Mouse (Mus musculus) liver, embryonic 14.5 days (tissue): ENCODE measurements around the gene B4galt3. TPM values are rescaled to one million over a fixed set of nuclear protein-coding genes. Genes with fewer than 3 reads are reported as not detected.
A peak's percentile ranks its signal among the peaks of the same experiment; 100 is the strongest.

Experiments
- ATAC-seq: fragments of 200-750 bp; cut with Nextera tagmentation; 2 replicates; pipeline ENCODE4 v1.8.0; 2017; ENCODE audit warnings: moderate number of reproducible peaks, mild to moderate bottlenecking, moderate library complexity; ENCODE audit not compliant: insufficient read depth
- DNase-seq, 3 experiments: peaks; one replicate each; pipeline ENCODE4 v3.0.0-alpha.2; 2012 to 2013; ENCODE audit warnings: low read depth in 3 of 3, low spot score in 3 of 3
- H3K27ac ChIP-seq: fragments of 300-500 bp; sonication (generic); 2 replicates; pipeline ENCODE4 v1.5.1; 2014; ENCODE audit warnings: moderate library complexity, mild to moderate bottlenecking, control low read depth, inconsistent platforms
- H3K27me3 ChIP-seq: fragments of 300-500 bp; sonication (generic); 2 replicates; pipeline ENCODE4 v1.6.1; 2014; ENCODE audit warnings: mild to moderate bottlenecking, low read length, moderate library complexity; ENCODE audit not compliant: control insufficient read depth, insufficient read depth
- H3K36me3 ChIP-seq: fragments of 300-500 bp; sonication (generic); replicated peaks from 2 replicates; pipeline ENCODE4 v1.6.1; 2014; ENCODE audit warnings: low read depth; ENCODE audit not compliant: control insufficient read depth, insufficient read depth
- H3K4me1 ChIP-seq, 2 experiments: fragments of 200-500 bp in 1 of 2; fragments of 300-500 bp in 1 of 2; sonication (generic) in 1 of 2; replicated peaks; 2 replicates each; pipeline ENCODE4 v1.6.1; 2012 to 2014; ENCODE audit warnings: antibody characterized with exemption in 1 of 2, inconsistent platforms in 1 of 2, low read length in 1 of 2; ENCODE audit not compliant: control insufficient read depth in 2 of 2, insufficient read depth in 2 of 2
- H3K4me2 ChIP-seq: fragments of 300-500 bp; sonication (generic); 2 replicates; pipeline ENCODE4 v1.6.1; 2014; ENCODE audit warnings: low read depth, mild to moderate bottlenecking, control low read depth, moderate library complexity
- H3K4me3 ChIP-seq, 2 experiments: fragments of 200-500 bp in 1 of 2; fragments of 300-500 bp in 1 of 2; sonication (generic) in 1 of 2; 2 replicates each; pipeline ENCODE4 v1.5.1; 2012 to 2014; ENCODE audit warnings: low read depth in 2 of 2, low read length in 2 of 2, mild to moderate bottlenecking in 2 of 2, control low read depth in 1 of 2, inconsistent platforms in 1 of 2, moderate library complexity in 1 of 2; ENCODE audit not compliant: insufficient read depth in 1 of 2
- H3K9ac ChIP-seq: fragments of 300-500 bp; sonication (generic); replicated peaks from 2 replicates; pipeline ENCODE4 v1.6.1; 2014; ENCODE audit warnings: mild to moderate bottlenecking, control low read depth, moderate library complexity
- H3K9me3 ChIP-seq: fragments of 300-500 bp; sonication (generic); 2 replicates; pipeline ENCODE4 v1.6.1; 2016; ENCODE audit warnings: low read length, mixed read lengths; ENCODE audit not compliant: control insufficient read depth
- CTCF ChIP-seq: IDR thresholded peaks from 2 replicates; pipeline ENCODE4 v1.5.1; 2016; ENCODE audit warnings: antibody characterized with exemption, low read depth, control low read depth
- EP300 ChIP-seq: IDR thresholded peaks from 2 replicates; pipeline ENCODE4 v1.6.1; 2016; ENCODE audit warnings: antibody characterized with exemption, low read depth
- WGBS: fragments of 180-500 bp; shearing (Covaris S2); extraction: QIAGEN DNeasy Blood & Tissue Kit; methylation state at CpG from one replicate; pipeline ENCODE4 v1.1.7; 2014; ENCODE audit not compliant: insufficient replicate concordance; 5-methylcytosine and 5-hydroxymethylcytosine counted together
- polyA plus RNA-seq, 2 experiments: library from polyadenylated mRNA; depleted of rRNA in 1 of 2; stranded (reverse) in 1 of 2; unstranded in 1 of 2; fragments of >200 nt; fragmentation: Nextera tagmentation in 1 of 2; extraction: Ambion mirVana in 1 of 2; gene quantifications; 2 replicates each; pipeline versions ENCODE4 v1.2.1 to v1.2.3; 2012 to 2014

The B4galt3 gene
- polyA plus RNA-seq (2012; rRNA removed), result 14.5 and 14.7 TPM in 2 replicates
- polyA plus RNA-seq (2014; fragmentation: Nextera tagmentation; extraction: Ambion mirVana), result 12.7 and 17.3 TPM in 2 replicates

GRCm38 (mm10) chr1:171269848-171270572 is at the start of gene B4galt3:
TSS of gene B4galt3 (plus strand) at chr1:171270328.
- H3K9ac ChIP-seq, result peak within 1 kb of the TSS; percentile 80
- peaks cover 17 to 22% of the 10 kb centered on the region in 2 experiments for H3K4me1 ChIP-seq
- TF ChIP-seq CTCF, result 0 out of 2 replicates have a peak, but pooled peaks have one; percentile 14
- 0 out of 2 replicates have a peak, but pooled peaks have one; percentile 34 for TF ChIP-seq EP300
- H3K27ac ChIP-seq, result peak within 1 kb of the TSS; percentile 70
- H3K9me3 ChIP-seq, result no peaks in the 10 kb centered on the region
- no peaks in the 10 kb centered on the region for H3K27me3 ChIP-seq
- peaks cover 27% of the 10 kb centered on the region for H3K36me3 ChIP-seq
- peak within 1 kb of the TSS; percentile 89 for H3K4me2 ChIP-seq
- DNase-seq (peak; percentile 79 to 86 (median 83)), ATAC-seq (peak; percentile 93)
- WGBS, result 3% methylated on average over 36 of the region's 36 CpGs
- peak within 1 kb of the TSS; percentile 67 to 96 for H3K4me3 ChIP-seq

GRCm38 (mm10) chr1:171220871-171221270 is 49.3 kb upstream of the B4galt3 start:
- Histone ChIP-seq H3K36me3 (no peaks in the 10 kb centered on the region), H3K9me3 (no peaks in the 10 kb centered on the region), H3K4me1 (peaks cover 11 to 15% of the 10 kb centered on the region in 2 experiments), H3K27ac (peak overlapping the region; percentile 17; the same call in 1 of the 2 replicates), H3K9ac (peak overlapping the region; percentile 54), H3K4me2 (peak overlapping the region; percentile 87), H3K4me3 (peak overlapping the region; percentile 60 to 95), H3K27me3 (no peaks in the 10 kb centered on the region)
- 6% methylated on average over 10 of the region's 10 CpGs for WGBS
- ATAC-seq, result no peak
- TF ChIP-seq EP300 (no peak), CTCF (peak; percentile 96)
- peak; percentile 69 to 74 (median 72) for DNase-seq

- H3K9me3 ChIP-seq, result no peaks in the 10 kb centered on the region
- peak overlapping the region; percentile 60 to 95 for H3K4me3 ChIP-seq
- TF ChIP-seq EP300, result no peak
- no peak for TF ChIP-seq CTCF
- no peaks in the 10 kb centered on the region for H3K27me3 ChIP-seq
- peaks cover 11 to 15% of the 10 kb centered on the region in 2 experiments for H3K4me1 ChIP-seq
- peak overlapping the region; percentile 87 for H3K4me2 ChIP-seq
- H3K27ac ChIP-seq, result peak overlapping the region; percentile 17
- DNase-seq (no peak), ATAC-seq (no peak)
- 6% methylated on average over 22 of the region's 22 CpGs for WGBS
- H3K36me3 ChIP-seq, result no peaks in the 10 kb centered on the region
- peak overlapping the region; percentile 54 for H3K9ac ChIP-seq
Observed at GRCm38 (mm10) chr1:171221281-171222193, 48.6 kb upstream of the B4galt3 start.

- DNase-seq (peak; percentile 96 to 98 (median 98)), ATAC-seq (peak; percentile 95)
- peak within 1 kb of the TSS; percentile 87 for H3K4me2 ChIP-seq
- peak; percentile 77 for TF ChIP-seq CTCF
- TF ChIP-seq EP300, result no peak
- peaks cover 11 to 12% of the 10 kb centered on the region in 2 experiments for H3K4me1 ChIP-seq
- WGBS, result 1% methylated on average over 28 of the region's 28 CpGs
- H3K27ac ChIP-seq, result peak within 1 kb of the TSS; percentile 87
- H3K36me3 ChIP-seq, result no peaks in the 10 kb centered on the region
- peak within 1 kb of the TSS; percentile 60 to 95 for H3K4me3 ChIP-seq
- peak within 1 kb of the TSS; percentile 85 for H3K9ac ChIP-seq
- H3K27me3 ChIP-seq, result no peaks in the 10 kb centered on the region
- no peaks in the 10 kb centered on the region for H3K9me3 ChIP-seq
Observed at GRCm38 (mm10) chr1:171222238-171223155, 47.6 kb upstream of the B4galt3 start, which contains the start of gene Tomm40l. TSS of gene Tomm40l (minus strand) at chr1:171222514.
